Mouse (Mus musculus) liver, embryonic 14.5 days (tissue): ENCODE data around the gene Ssbp2. TPM values are rescaled to one million over a fixed set of nuclear protein-coding genes. Genes with fewer than 3 reads are reported as not detected.
A peak's percentile ranks its signal among the peaks of the same experiment; 100 is the strongest.

Experiments used
- ATAC-seq: fragments of 200-750 bp; cut with Nextera tagmentation; 2 replicates; pipeline ENCODE4 v1.8.0; 2017; ENCODE audit warnings: moderate number of reproducible peaks, mild to moderate bottlenecking, moderate library complexity; ENCODE audit not compliant: insufficient read depth
- DNase-seq, 3 experiments: peaks; one replicate each; pipeline ENCODE4 v3.0.0-alpha.2; 2012 to 2013; ENCODE audit warnings: low read depth in 3 of 3, low spot score in 3 of 3
- H3K27ac ChIP-seq: fragments of 300-500 bp; sonication (generic); 2 replicates; pipeline ENCODE4 v1.5.1; 2014; ENCODE audit warnings: moderate library complexity, mild to moderate bottlenecking, control low read depth, inconsistent platforms
- H3K27me3 ChIP-seq: fragments of 300-500 bp; sonication (generic); 2 replicates; pipeline ENCODE4 v1.6.1; 2014; ENCODE audit warnings: mild to moderate bottlenecking, low read length, moderate library complexity; ENCODE audit not compliant: control insufficient read depth, insufficient read depth
- H3K36me3 ChIP-seq: fragments of 300-500 bp; sonication (generic); replicated peaks from 2 replicates; pipeline ENCODE4 v1.6.1; 2014; ENCODE audit warnings: low read depth; ENCODE audit not compliant: control insufficient read depth, insufficient read depth
- H3K4me1 ChIP-seq, 2 experiments: fragments of 200-500 bp in 1 of 2; fragments of 300-500 bp in 1 of 2; sonication (generic) in 1 of 2; replicated peaks; 2 replicates each; pipeline ENCODE4 v1.6.1; 2012 to 2014; ENCODE audit warnings: antibody characterized with exemption in 1 of 2, inconsistent platforms in 1 of 2, low read length in 1 of 2; ENCODE audit not compliant: control insufficient read depth in 2 of 2, insufficient read depth in 2 of 2
- H3K4me2 ChIP-seq: fragments of 300-500 bp; sonication (generic); 2 replicates; pipeline ENCODE4 v1.6.1; 2014; ENCODE audit warnings: low read depth, mild to moderate bottlenecking, control low read depth, moderate library complexity
- H3K4me3 ChIP-seq, 2 experiments: fragments of 200-500 bp in 1 of 2; fragments of 300-500 bp in 1 of 2; sonication (generic) in 1 of 2; 2 replicates each; pipeline ENCODE4 v1.5.1; 2012 to 2014; ENCODE audit warnings: low read depth in 2 of 2, low read length in 2 of 2, mild to moderate bottlenecking in 2 of 2, control low read depth in 1 of 2, inconsistent platforms in 1 of 2, moderate library complexity in 1 of 2; ENCODE audit not compliant: insufficient read depth in 1 of 2
- H3K9ac ChIP-seq: fragments of 300-500 bp; sonication (generic); replicated peaks from 2 replicates; pipeline ENCODE4 v1.6.1; 2014; ENCODE audit warnings: mild to moderate bottlenecking, control low read depth, moderate library complexity
- H3K9me3 ChIP-seq: fragments of 300-500 bp; sonication (generic); 2 replicates; pipeline ENCODE4 v1.6.1; 2016; ENCODE audit warnings: low read length, mixed read lengths; ENCODE audit not compliant: control insufficient read depth
- CTCF ChIP-seq: IDR thresholded peaks from 2 replicates; pipeline ENCODE4 v1.5.1; 2016; ENCODE audit warnings: antibody characterized with exemption, low read depth, control low read depth
- EP300 ChIP-seq: IDR thresholded peaks from 2 replicates; pipeline ENCODE4 v1.6.1; 2016; ENCODE audit warnings: antibody characterized with exemption, low read depth
- WGBS: fragments of 180-500 bp; shearing (Covaris S2); extraction: QIAGEN DNeasy Blood & Tissue Kit; methylation state at CpG from one replicate; pipeline ENCODE4 v1.1.7; 2014; ENCODE audit not compliant: insufficient replicate concordance; 5-methylcytosine and 5-hydroxymethylcytosine counted together
- polyA plus RNA-seq, 2 experiments: library from polyadenylated mRNA; depleted of rRNA in 1 of 2; stranded (reverse) in 1 of 2; unstranded in 1 of 2; fragments of >200 nt; fragmentation: Nextera tagmentation in 1 of 2; extraction: Ambion mirVana in 1 of 2; gene quantifications; 2 replicates each; pipeline versions ENCODE4 v1.2.1 to v1.2.3; 2012 to 2014

The Ssbp2 gene
- polyA plus RNA-seq, 2 experiments: 23.7 to 43.0 TPM

- TF ChIP-seq CTCF (no peak), EP300 (peak; percentile 43)
- ATAC-seq: no peak
Observed at GRCm38 (mm10) chr13:91638836-91639235, 178.8 kb downstream of the Ssbp2 start.

DNA sequence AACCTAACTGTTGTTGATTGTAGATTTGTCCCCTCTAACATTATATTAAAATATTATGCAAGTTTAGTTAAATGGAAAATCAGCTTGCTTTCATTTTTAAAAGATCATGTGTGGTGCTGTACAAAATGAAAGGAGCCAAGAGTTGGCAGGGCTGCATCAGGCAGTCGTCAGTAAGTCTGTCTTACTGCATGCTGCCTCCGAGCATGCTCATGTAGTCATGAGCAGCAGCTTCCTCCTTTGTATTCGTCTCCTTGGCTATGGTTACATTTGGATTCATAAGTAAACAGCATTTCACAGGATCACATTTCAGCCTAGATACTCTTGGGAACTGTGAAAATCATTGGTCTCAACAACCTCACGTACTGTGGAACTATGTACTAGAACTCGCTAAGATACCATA, 180.1 kb downstream of the Ssbp2 start:
- no peak overlapping the region for H3K4me2 ChIP-seq
- H3K4me1 ChIP-seq: peaks cover 2 to 7% of the 10 kb centered on the region in 2 experiments; a peak in 3 of 4 replicates
- no peak overlapping the region for H3K4me3 ChIP-seq
- DNase-seq: no peak
- TF ChIP-seq CTCF: no peak
- TF ChIP-seq EP300: no peak
- no peak overlapping the region for H3K27ac ChIP-seq
- H3K9ac ChIP-seq: no peak overlapping the region
- 75% methylated on average over 5 of the region's 5 CpGs for WGBS
- no peaks in the 10 kb centered on the region for H3K36me3 ChIP-seq
- H3K27me3 ChIP-seq: no peaks in the 10 kb centered on the region
- no peaks in the 10 kb centered on the region for H3K9me3 ChIP-seq
- ATAC-seq: no peak

More at GRCm38 (mm10) chr13:91638836-91639235, 178.8 kb downstream of the Ssbp2 start:
- H3K9ac ChIP-seq: no peak overlapping the region
- H3K27ac ChIP-seq: no peak overlapping the region
- H3K4me1 ChIP-seq: peaks cover 2 to 7% of the 10 kb centered on the region in 2 experiments; a peak in 3 of 4 replicates
- H3K36me3 ChIP-seq: no peaks in the 10 kb centered on the region
- no peaks in the 10 kb centered on the region for H3K27me3 ChIP-seq
- H3K4me2 ChIP-seq: no peak overlapping the region
- 19% methylated on average over 5 of the region's 5 CpGs for WGBS
- no peak for DNase-seq
- H3K4me3 ChIP-seq: no peak overlapping the region
- H3K9me3 ChIP-seq: no peaks in the 10 kb centered on the region

DNA sequence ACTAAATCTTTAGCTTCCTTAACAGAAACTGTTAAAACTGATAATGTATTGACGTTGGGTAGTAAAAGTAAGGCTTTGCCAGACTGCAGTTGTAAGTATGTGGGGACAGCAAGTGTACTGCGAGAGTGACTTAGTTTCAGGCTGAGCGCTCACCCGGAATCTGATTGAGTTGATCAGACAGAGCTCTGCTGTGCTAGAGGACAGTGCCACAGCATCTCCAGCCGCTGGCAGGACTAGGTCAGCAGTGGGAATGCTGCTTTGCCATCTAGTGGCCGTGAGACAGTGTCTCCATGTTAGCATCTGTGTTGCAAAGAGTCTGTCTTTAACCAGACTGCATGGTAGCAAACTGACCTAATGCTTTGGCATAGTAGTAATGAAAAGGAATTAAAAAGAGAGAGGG, 188.2 kb downstream of the Ssbp2 start:
- Histone ChIP-seq H3K4me1 (no peaks in the 10 kb centered on the region), H3K9ac (no peak overlapping the region), H3K9me3 (no peaks in the 10 kb centered on the region), H3K36me3 (no peaks in the 10 kb centered on the region), H3K27me3 (no peaks in the 10 kb centered on the region), H3K4me3 (no peak overlapping the region), H3K27ac (no peak overlapping the region), H3K4me2 (no peak overlapping the region)
- ATAC-seq: no peak
- TF ChIP-seq CTCF (peak; percentile 59), EP300 (no peak)
- WGBS: 61% methylated on average over 6 of the region's 6 CpGs
- DNase-seq: no peak

GRCm38 (mm10) chr13:91649926-91650325, 189.8 kb downstream of the Ssbp2 start:
- Histone ChIP-seq H3K4me1 (no peaks in the 10 kb centered on the region), H3K9ac (no peak overlapping the region), H3K36me3 (no peaks in the 10 kb centered on the region), H3K27me3 (no peaks in the 10 kb centered on the region), H3K4me3 (no peak overlapping the region), H3K27ac (no peak overlapping the region), H3K4me2 (no peak overlapping the region), H3K9me3 (no peaks in the 10 kb centered on the region)
- ATAC-seq (no peak), DNase-seq (no peak)
- WGBS: 67% methylated on average over 7 of the region's 7 CpGs
- no peak for TF ChIP-seq CTCF
- no peak for TF ChIP-seq EP300

- Histone ChIP-seq H3K36me3 (no peaks in the 10 kb centered on the region), H3K9ac (no peak overlapping the region), H3K4me1 (no peaks in the 10 kb centered on the region), H3K27ac (no peak overlapping the region), H3K27me3 (no peaks in the 10 kb centered on the region), H3K4me2 (no peak overlapping the region), H3K9me3 (no peaks in the 10 kb centered on the region), H3K4me3 (no peak overlapping the region)
- ATAC-seq (no peak), DNase-seq (no peak)
- no peak for TF ChIP-seq CTCF
- TF ChIP-seq EP300: no peak
- 70% methylated on average over 5 of the region's 5 CpGs for WGBS
Observed at GRCm38 (mm10) chr13:91661068-91661795, 201.1 kb downstream of the Ssbp2 start.
